Mouse (Mus musculus) neural tube, embryonic 12.5 days (tissue): ENCODE measurements around the gene Cfap43. TPM values are rescaled to one million over a fixed set of nuclear protein-coding genes. Genes with fewer than 3 reads are reported as not detected.
A peak's percentile ranks its signal among the peaks of the same experiment; 100 is the strongest.

Experiments
- ATAC-seq: fragments of 200-750 bp; cut with Nextera tagmentation; 2 replicates; pipeline ENCODE4 v1.8.0; 2017; ENCODE audit warnings: low read depth, mild to moderate bottlenecking, moderate TSS enrichment, moderate library complexity; ENCODE audit not compliant: low FRiP score
- H3K27ac ChIP-seq: fragments of 300-500 bp; sonication (generic); 2 replicates; pipeline ENCODE4 v1.5.1; 2016
- H3K27me3 ChIP-seq: fragments of 300-500 bp; sonication (generic); replicated peaks from 2 replicates; pipeline ENCODE4 v1.6.1; 2016; ENCODE audit warnings: mild to moderate bottlenecking
- H3K36me3 ChIP-seq: fragments of 300-500 bp; sonication (generic); 2 replicates; pipeline ENCODE4 v1.6.1; 2016; ENCODE audit warnings: mild to moderate bottlenecking
- H3K4me1 ChIP-seq: fragments of 300-500 bp; sonication (generic); 2 replicates; pipeline ENCODE4 v1.6.1; 2016
- H3K4me2 ChIP-seq: fragments of 300-500 bp; sonication (generic); replicated peaks from 2 replicates; pipeline ENCODE4 v1.6.1; 2016; ENCODE audit warnings: mild to moderate bottlenecking
- H3K4me3 ChIP-seq: fragments of 300-500 bp; sonication (generic); 2 replicates; pipeline ENCODE4 v1.5.1; 2016
- H3K9ac ChIP-seq: fragments of 300-500 bp; sonication (generic); 2 replicates; pipeline ENCODE4 v1.6.1; 2016; ENCODE audit warnings: mild to moderate bottlenecking
- H3K9me3 ChIP-seq: fragments of 300-500 bp; sonication (generic); 2 replicates; pipeline ENCODE4 v1.6.1; 2016; ENCODE audit warnings: mild to moderate bottlenecking
- WGBS: fragments of 180-500 bp; shearing (Covaris S2); methylation state at CpG from one replicate; pipeline ENCODE4 v1.1.7; 2016; 5-methylcytosine and 5-hydroxymethylcytosine counted together
- polyA plus RNA-seq: library from polyadenylated mRNA; unstranded; fragments of >200 nt; fragmentation: Nextera tagmentation; extraction: Ambion mirVana; gene quantifications from 2 replicates; pipeline ENCODE4 v1.2.1, GENCODE M21; 2016

Gene Cfap43
- polyA plus RNA-seq, 1 experiment from 2014 or later: 0.18 TPM

- Histone ChIP-seq H3K9me3 (no peaks in the 10 kb centered on the region), H3K4me1 (no peaks in the 10 kb centered on the region), H3K4me3 (no peak overlapping the region), H3K36me3 (no peaks in the 10 kb centered on the region), H3K27me3 (peaks cover 5% of the 10 kb centered on the region; the same call in 1 of the 2 replicates), H3K9ac (no peak overlapping the region), H3K27ac (no peak overlapping the region), H3K4me2 (no peak overlapping the region)
- ATAC-seq: no peak
- 84% methylated on average over 7 of the region's 7 CpGs for WGBS
Observed at GRCm38 (mm10) chr19:47835776-47836175, 83.3 kb downstream of the Cfap43 start.

GRCm38 (mm10) chr19:47834614-47835013 is 84.5 kb downstream of the Cfap43 start:
- 94% methylated on average over 5 of the region's 5 CpGs for WGBS
- Histone ChIP-seq H3K27ac (no peak overlapping the region), H3K27me3 (peaks cover 5% of the 10 kb centered on the region; the same call in 1 of the 2 replicates), H3K9me3 (no peaks in the 10 kb centered on the region), H3K4me3 (no peak overlapping the region), H3K9ac (no peak overlapping the region), H3K4me2 (no peak overlapping the region), H3K36me3 (no peaks in the 10 kb centered on the region), H3K4me1 (no peaks in the 10 kb centered on the region)
- ATAC-seq: no peak

DNA sequence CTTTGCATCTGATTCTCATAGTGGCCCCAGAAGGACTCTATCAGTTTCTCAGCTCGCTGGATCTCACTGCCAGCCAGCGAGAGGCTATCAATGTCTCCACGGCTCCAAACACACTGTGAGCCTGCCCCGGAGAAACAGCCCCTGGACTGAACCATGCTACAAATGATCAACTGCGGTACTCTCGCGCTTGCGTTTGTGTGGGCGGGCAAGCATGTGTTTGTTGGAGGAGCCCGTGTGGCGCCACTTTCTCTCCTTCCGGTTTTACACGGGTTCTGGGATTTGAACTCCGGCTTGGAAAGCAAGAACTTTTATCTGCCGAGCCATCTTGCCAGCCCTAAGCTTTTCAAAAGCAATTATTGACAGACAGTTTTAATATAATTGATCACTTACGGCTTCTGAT is 86.8 kb downstream of the Cfap43 start:
- no peak overlapping the region for H3K9ac ChIP-seq
- WGBS: 84% methylated on average over 16 of the region's 16 CpGs
- no peak overlapping the region for H3K4me3 ChIP-seq
- no peaks in the 10 kb centered on the region for H3K4me1 ChIP-seq
- H3K9me3 ChIP-seq: no peaks in the 10 kb centered on the region
- H3K27me3 ChIP-seq: peaks cover 5% of the 10 kb centered on the region; the same call in 1 of the 2 replicates
- H3K4me2 ChIP-seq: no peak overlapping the region
- no peak for ATAC-seq
- H3K27ac ChIP-seq: no peak overlapping the region
- H3K36me3 ChIP-seq: no peaks in the 10 kb centered on the region

GRCm38 (mm10) chr19:47831111-47831510 is 88.0 kb downstream of the Cfap43 start:
- no peak overlapping the region for H3K4me3 ChIP-seq
- WGBS: 94% methylated on average over 8 of the region's 8 CpGs
- no peaks in the 10 kb centered on the region for H3K9me3 ChIP-seq
- H3K27me3 ChIP-seq: no peaks in the 10 kb centered on the region
- no peak overlapping the region for H3K27ac ChIP-seq
- H3K36me3 ChIP-seq: no peaks in the 10 kb centered on the region
- no peaks in the 10 kb centered on the region for H3K4me1 ChIP-seq
- H3K4me2 ChIP-seq: no peak overlapping the region
- no peak overlapping the region for H3K9ac ChIP-seq
- ATAC-seq: no peak

- WGBS: 88% methylated on average over 14 of the region's 14 CpGs
- no peaks in the 10 kb centered on the region for H3K4me1 ChIP-seq
- no peak overlapping the region for H3K4me2 ChIP-seq
- no peak overlapping the region for H3K27ac ChIP-seq
- no peaks in the 10 kb centered on the region for H3K27me3 ChIP-seq
- no peak overlapping the region for H3K9ac ChIP-seq
- H3K9me3 ChIP-seq: no peaks in the 10 kb centered on the region
- no peak overlapping the region for H3K4me3 ChIP-seq
- no peak for ATAC-seq
- no peaks in the 10 kb centered on the region for H3K36me3 ChIP-seq
Observed at GRCm38 (mm10) chr19:47829913-47830450, 89.1 kb downstream of the Cfap43 start.

GRCm38 (mm10) chr19:47824026-47824425 is 95.1 kb downstream of the Cfap43 start:
- 0 out of 2 replicates have a peak, but pooled peaks cover 4% of the 10 kb centered on the region for H3K27me3 ChIP-seq
- H3K9ac ChIP-seq: no peak overlapping the region
- H3K4me3 ChIP-seq: no peak overlapping the region
- H3K4me2 ChIP-seq: no peak overlapping the region
- whole genome bisulfite sequencing: 88% methylated on average over 5 of the region's 5 CpGs
- H3K4me1 ChIP-seq: no peaks in the 10 kb centered on the region; the same call in 1 of the 2 replicates
- H3K36me3 ChIP-seq: no peaks in the 10 kb centered on the region
- H3K9me3 ChIP-seq: no peaks in the 10 kb centered on the region
- no peak overlapping the region for H3K27ac ChIP-seq
- ATAC-seq: no peak

DNA sequence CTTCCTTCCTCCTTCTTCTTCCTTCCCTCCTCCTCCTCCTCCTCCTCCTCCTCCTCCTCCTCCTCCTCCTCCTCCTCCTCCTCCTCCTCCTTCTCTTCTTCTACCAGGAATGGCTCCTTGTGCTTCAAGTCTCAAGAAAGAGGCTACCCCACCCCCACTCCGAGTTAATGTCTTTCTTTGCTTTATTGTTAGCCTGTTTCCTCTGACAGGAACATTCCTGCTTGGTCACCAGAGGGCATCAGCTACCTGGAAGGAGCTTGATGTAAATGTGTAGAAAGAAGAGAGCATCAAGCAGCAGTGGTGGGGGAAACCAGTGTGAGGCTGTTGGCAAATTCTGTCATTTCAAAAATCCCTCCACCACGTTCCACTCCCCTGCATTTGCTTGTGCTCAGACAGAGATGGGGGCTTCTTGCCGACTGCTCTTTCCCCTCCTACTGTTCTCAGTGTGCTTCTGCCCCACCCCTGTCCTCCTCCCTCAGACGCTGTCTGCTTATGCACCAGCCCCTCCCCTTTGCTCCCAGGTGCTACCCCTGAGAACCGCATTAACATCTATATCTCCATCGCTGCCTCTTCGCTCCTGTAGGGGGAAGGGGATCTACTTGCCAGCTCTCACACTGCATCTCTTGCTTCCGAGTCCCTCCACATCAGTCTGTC is 96.8 kb downstream of the Cfap43 start:
- H3K9ac ChIP-seq: no peak overlapping the region
- H3K4me1 ChIP-seq: no peaks in the 10 kb centered on the region; the same call in 1 of the 2 replicates
- no peak for ATAC-seq
- no peak overlapping the region for H3K4me3 ChIP-seq
- H3K27ac ChIP-seq: no peak overlapping the region
- WGBS: 32% methylated on average over 8 of the region's 8 CpGs
- H3K36me3 ChIP-seq: no peaks in the 10 kb centered on the region
- no peaks in the 10 kb centered on the region for H3K9me3 ChIP-seq
- H3K4me2 ChIP-seq: no peak overlapping the region; the same call in 1 of the 2 replicates
- H3K27me3 ChIP-seq: 0 out of 2 replicates have a peak, but pooled peaks cover 4% of the 10 kb centered on the region

- Histone ChIP-seq H3K27ac (no peak overlapping the region), H3K4me2 (0 out of 2 replicates have a peak overlapping the region, but pooled peaks have one; percentile 16), H3K36me3 (no peaks in the 10 kb centered on the region), H3K27me3 (0 out of 2 replicates have a peak, but pooled peaks cover 4% of the 10 kb centered on the region), H3K4me1 (no peaks in the 10 kb centered on the region; the same call in 1 of the 2 replicates), H3K9ac (no peak overlapping the region), H3K4me3 (no peak overlapping the region), H3K9me3 (no peaks in the 10 kb centered on the region)
- WGBS: 61% methylated on average over 7 of the region's 7 CpGs
- no peak for ATAC-seq
Observed at GRCm38 (mm10) chr19:47821494-47821872, 97.6 kb downstream of the Cfap43 start.

- 20% methylated on average over 8 of the region's 9 CpGs for WGBS
- Histone ChIP-seq H3K36me3 (no peaks in the 10 kb centered on the region), H3K27ac (no peak overlapping the region), H3K9me3 (no peaks in the 10 kb centered on the region), H3K27me3 (0 out of 2 replicates have a peak, but pooled peaks cover 4% of the 10 kb centered on the region), H3K4me2 (peak overlapping the region; percentile 16; the same call in 1 of the 2 replicates), H3K4me3 (no peak overlapping the region), H3K4me1 (no peaks in the 10 kb centered on the region; the same call in 1 of the 2 replicates), H3K9ac (no peak overlapping the region)
- ATAC-seq: peak; percentile 25; the same call in 1 of the 2 replicates
Observed at GRCm38 (mm10) chr19:47820832-47821493, 98.1 kb downstream of the Cfap43 start.

GRCm38 (mm10) chr19:47817692-47818091 is 101.4 kb downstream of the Cfap43 start:
- H3K27me3 ChIP-seq: 0 out of 2 replicates have a peak, but pooled peaks cover 4% of the 10 kb centered on the region
- H3K4me1 ChIP-seq: no peaks in the 10 kb centered on the region; the same call in 1 of the 2 replicates
- no peak overlapping the region for H3K4me3 ChIP-seq
- H3K4me2 ChIP-seq: no peak overlapping the region
- H3K36me3 ChIP-seq: no peaks in the 10 kb centered on the region
- H3K9me3 ChIP-seq: no peaks in the 10 kb centered on the region
- 88% methylated on average over 9 of the region's 9 CpGs for WGBS
- H3K9ac ChIP-seq: no peak overlapping the region
- no peak overlapping the region for H3K27ac ChIP-seq
- no peak for ATAC-seq

DNA sequence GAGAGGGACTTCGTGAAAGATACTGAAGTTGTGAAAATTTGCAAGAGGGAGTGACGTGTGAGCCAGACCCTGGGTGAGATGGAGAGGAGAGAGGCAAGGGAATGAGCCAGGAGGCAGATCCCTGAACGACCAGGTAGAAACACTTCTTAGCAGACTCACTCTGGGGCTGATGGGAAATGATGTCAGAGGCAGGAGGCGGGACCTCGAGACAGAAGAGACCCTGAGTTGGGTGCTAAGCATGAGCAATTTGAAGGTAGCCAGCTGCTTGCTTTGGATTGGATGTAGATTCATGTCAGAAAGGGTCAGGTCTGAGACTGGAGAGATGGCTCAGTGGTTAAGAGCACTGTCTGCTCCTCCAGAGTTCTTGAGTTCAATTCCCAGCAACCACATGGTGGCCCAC is 104.4 kb downstream of the Cfap43 start:
- Histone ChIP-seq H3K36me3 (no peaks in the 10 kb centered on the region), H3K27me3 (no peaks in the 10 kb centered on the region), H3K4me3 (no peak overlapping the region), H3K27ac (no peak overlapping the region), H3K9ac (no peak overlapping the region), H3K4me2 (no peak overlapping the region), H3K4me1 (no peaks in the 10 kb centered on the region), H3K9me3 (no peaks in the 10 kb centered on the region)
- WGBS: 94% methylated on average over 5 of the region's 5 CpGs
- ATAC-seq: no peak

DNA sequence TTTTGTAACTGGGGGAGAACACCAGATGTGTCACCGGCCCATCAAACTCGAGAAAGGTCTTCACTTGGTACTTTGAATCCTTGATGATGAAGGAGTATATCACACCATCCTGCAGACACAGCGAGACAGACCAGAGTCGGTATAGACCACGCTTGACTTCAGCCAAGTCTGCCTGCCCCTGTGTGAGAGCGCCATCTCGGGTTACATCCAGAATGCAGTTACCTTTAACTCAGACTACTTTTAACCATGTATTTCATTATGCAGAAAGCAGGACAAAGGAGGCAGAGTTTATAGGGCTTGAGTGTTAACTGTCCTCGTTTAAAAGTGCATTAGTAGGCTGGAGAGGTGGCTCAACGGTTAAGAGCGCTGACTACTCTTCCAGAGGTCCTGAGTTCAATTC is 107.0 kb downstream of the Cfap43 start:
- Histone ChIP-seq H3K27me3 (no peaks in the 10 kb centered on the region), H3K4me3 (no peak overlapping the region), H3K36me3 (no peaks in the 10 kb centered on the region), H3K4me2 (no peak overlapping the region), H3K27ac (no peak overlapping the region), H3K4me1 (no peaks in the 10 kb centered on the region), H3K9me3 (no peaks in the 10 kb centered on the region), H3K9ac (no peak overlapping the region)
- ATAC-seq: no peak
- 81% methylated on average over 10 of the region's 10 CpGs for WGBS
